Comparison of ENCODE assay signal across 9 mouse cellular contexts in the genomic region with DNA sequence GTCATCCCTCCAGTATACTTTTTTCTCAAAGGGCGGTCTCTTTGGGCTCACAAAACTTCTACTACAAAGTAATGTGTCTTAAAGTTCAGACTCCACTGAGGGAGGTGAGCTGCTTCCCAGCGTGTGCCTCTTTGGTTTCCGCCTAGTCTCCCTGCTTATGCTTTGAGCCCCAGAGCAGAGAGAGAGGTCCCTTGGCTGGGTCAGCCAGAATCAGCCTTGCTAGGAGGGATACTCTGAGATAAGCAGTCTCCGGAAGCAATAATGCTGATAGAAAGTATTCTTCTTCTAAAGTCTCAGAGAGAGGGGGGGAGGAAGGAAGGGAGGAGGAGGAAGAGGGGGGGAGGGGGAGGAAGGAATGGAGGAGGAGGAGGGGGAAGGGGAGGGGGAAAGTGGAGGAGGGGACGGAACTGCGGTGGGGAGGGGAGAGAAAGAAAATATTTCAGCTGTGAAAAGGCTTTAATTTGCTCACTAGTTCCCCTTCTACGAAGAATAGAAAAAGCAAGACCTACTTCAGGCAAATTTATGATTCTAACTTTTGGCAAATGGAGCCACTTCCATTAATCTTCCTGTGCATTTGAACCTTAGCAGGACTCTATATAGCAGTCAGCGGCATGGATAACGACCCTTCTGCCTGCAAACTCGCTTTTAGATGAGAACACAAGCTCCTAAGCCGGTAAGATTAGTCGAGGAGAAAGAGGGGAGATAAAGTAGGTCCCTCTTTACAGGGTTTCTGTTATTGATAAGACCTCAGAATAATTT.
A peak's percentile ranks its signal among the peaks of the same experiment; 100 is the strongest.
DNase-seq lines count a peak whose midpoint lies in the region; ATAC-seq lines count a peak whose summit lies in the region.
"Had no signal": no experiment of that assay in that cellular context is flagged by ENCODE, and none has a peak within 500 bp of the region (broad histone marks: within the 10 kb centered on the region; RNA-seq: fewer than 3 reads in every experiment).

No protein-coding gene starts in this region.

- H3K9ac ChIP-seq in neural tube, embryonic 12.5 days, result no peak overlapping the region
- H3K9ac ChIP-seq in stomach, embryonic 16.5 days (ENCODE audit: low read length), result no peak overlapping the region
- no peak overlapping the region for H3K9ac ChIP-seq in forebrain, embryonic 15.5 days (replicated peaks)

- no peak overlapping the region for H3K27ac ChIP-seq in neural tube, embryonic 12.5 days
- H3K27ac ChIP-seq in stomach, embryonic 16.5 days (ENCODE audit: low read length), result no peak overlapping the region
- no peak overlapping the region for H3K27ac ChIP-seq in forebrain, embryonic 15.5 days (replicated peaks)

- peak overlapping the region; percentile 38 for H3K4me2 ChIP-seq in neural tube, embryonic 12.5 days (replicated peaks)
- H3K4me2 ChIP-seq in stomach, embryonic 16.5 days (ENCODE audit: low read depth, low read length), result peak overlapping the region; percentile 34
- H3K4me2 ChIP-seq in forebrain, embryonic 15.5 days (replicated peaks), result no peak overlapping the region

- WGBS in neural tube, embryonic 12.5 days, result 19% methylated on average over 12 of the region's 12 CpGs
- 13% methylated on average over 12 of the region's 12 CpGs for WGBS in stomach, embryonic 16.5 days
- WGBS in forebrain, embryonic 15.5 days, result 19% methylated on average over 12 of the region's 12 CpGs

- H3K4me1 ChIP-seq in neural tube, embryonic 12.5 days, result no peaks in the 10 kb centered on the region
- H3K4me1 ChIP-seq in stomach, embryonic 16.5 days (ENCODE audit: control insufficient read depth, insufficient read depth, low read length), result no peaks in the 10 kb centered on the region
- H3K4me1 ChIP-seq in forebrain, embryonic 15.5 days, result no peaks in the 10 kb centered on the region

- ATAC-seq in neural tube, embryonic 12.5 days (ENCODE audit: low FRiP score, low read depth), result no peak
- ATAC-seq in stomach, embryonic 16.5 days (ENCODE audit: insufficient read depth, low FRiP score), result no peak
- ATAC-seq in forebrain, embryonic 15.5 days (replicated peaks), result no peak

- H3K36me3 ChIP-seq in neural tube, embryonic 12.5 days, result no peaks in the 10 kb centered on the region
- H3K36me3 ChIP-seq in stomach, embryonic 16.5 days (ENCODE audit: control insufficient read depth, insufficient read depth, low read length), result no peaks in the 10 kb centered on the region
- no peaks in the 10 kb centered on the region for H3K36me3 ChIP-seq in forebrain, embryonic 15.5 days

- H3K9me3 ChIP-seq in neural tube, embryonic 12.5 days, result no peaks in the 10 kb centered on the region
- no peaks in the 10 kb centered on the region for H3K9me3 ChIP-seq in stomach, embryonic 16.5 days (replicated peaks; ENCODE audit: control insufficient read depth, low read length)
- H3K9me3 ChIP-seq in forebrain, embryonic 15.5 days, result no peaks in the 10 kb centered on the region

- no peak overlapping the region for H3K4me3 ChIP-seq in neural tube, embryonic 12.5 days
- H3K4me3 ChIP-seq in stomach, embryonic 16.5 days (replicated peaks; ENCODE audit: low read length), result peak overlapping the region; percentile 3; the same call in 1 of the 2 replicates
- no peak overlapping the region for H3K4me3 ChIP-seq in forebrain, embryonic 15.5 days

- H3K27me3 ChIP-seq in neural tube, embryonic 12.5 days (replicated peaks), result no peaks in the 10 kb centered on the region
- no peaks in the 10 kb centered on the region for H3K27me3 ChIP-seq in stomach, embryonic 16.5 days (ENCODE audit: control insufficient read depth, insufficient read depth, low read length)
- H3K27me3 ChIP-seq in forebrain, embryonic 15.5 days, result no peaks in the 10 kb centered on the region

- peak; percentile 3 for DNase-seq in adrenal gland, adult 2 months
- no peak for DNase-seq in adrenal gland, adult 8-10 months
- DNase-seq in neural tube, embryonic 10.5 days (ENCODE audit: extremely low spot score, low spot score), result no peak
- peak; percentile 8 for DNase-seq in liver
- no peak for DNase-seq in right cerebral cortex, postnatal 4 days
- DNase-seq: thymus, postnatal 4 days had no signal

Comparison
In these comparisons a context has a peak if more than half of its experiments do, and no peak if none do; other contexts are left out.
1. DNase-seq: peak in adrenal gland, adult 2 months (single experiment) and liver (single experiment); none in adrenal gland, adult 8-10 months (single experiment), neural tube, embryonic 10.5 days (single experiment) and right cerebral cortex, postnatal 4 days (single experiment).